Mouse (Mus musculus): ENCODE results near the gene Eogt. TPM values are rescaled to one million over a fixed set of nuclear protein-coding genes. Genes with fewer than 3 reads are reported as not detected.
A peak's percentile ranks its signal among the peaks of the same experiment; 100 is the strongest.

Gene Eogt
- polyA plus RNA-seq, 1 experiment, result 15.8 TPM

- TF ChIP-seq POLR2A (IDR thresholded peaks at IDR 0.05; ENCODE audit: borderline replicate concordance, extremely low read depth, insufficient read depth, insufficient read length, poor library complexity, severe bottlenecking) (no peak), CTCF (IDR thresholded peaks at IDR 0.05; ENCODE audit: borderline replicate concordance, extremely low read depth, insufficient read depth, insufficient read length) (peak; percentile 60)
- DNase-seq (ENCODE audit: low read depth), result peak; percentile 20
These were observed 44.6 kb downstream of the Eogt start for GRCm38 (mm10) chr6:97104264-97104852.

DNA sequence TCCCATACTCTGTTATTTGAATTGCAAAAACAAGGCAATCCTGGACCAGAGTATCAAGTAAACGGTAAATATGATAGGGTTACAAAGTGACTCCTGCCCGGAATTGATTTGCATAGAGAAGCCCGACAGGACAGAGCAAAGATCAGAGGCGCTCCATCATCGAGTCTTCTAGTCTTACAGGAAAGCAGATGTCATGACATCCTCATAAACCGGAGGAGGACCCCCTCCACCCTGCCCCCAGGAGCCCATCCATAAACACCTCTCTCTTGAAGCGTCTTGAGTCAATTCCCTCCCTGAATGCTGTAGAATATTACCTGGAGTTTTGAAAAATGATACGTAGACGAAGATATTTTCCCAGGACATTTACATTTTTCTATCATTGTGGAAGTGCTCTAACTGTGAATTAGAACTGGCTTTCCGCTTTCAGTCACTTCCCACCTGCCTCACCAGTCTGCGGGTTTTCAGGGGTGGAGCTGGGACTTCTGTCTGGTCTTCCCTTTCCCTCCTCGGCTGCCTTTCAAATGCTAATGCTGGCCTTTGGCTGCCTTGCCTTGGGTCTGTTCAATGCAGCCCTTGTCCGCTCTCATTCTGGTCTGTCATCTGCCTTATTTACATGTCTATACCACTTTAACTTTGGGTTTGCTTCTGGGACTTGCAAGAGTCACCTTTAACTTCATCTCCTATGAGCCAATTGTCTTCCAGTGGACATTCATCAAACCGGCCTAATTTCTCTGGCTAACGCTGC lies 46.9 kb downstream of the Eogt start:
- peak; percentile 74 for DNase-seq (ENCODE audit: low read depth)
- no peak for TF ChIP-seq POLR2A (IDR thresholded peaks at IDR 0.05; ENCODE audit: borderline replicate concordance, extremely low read depth, insufficient read depth, insufficient read length, poor library complexity, severe bottlenecking)

GRCm38 (mm10) chr6:97101190-97101957 lies 47.6 kb downstream of the Eogt start:
- no peak for DNase-seq (ENCODE audit: low read depth)

DNA sequence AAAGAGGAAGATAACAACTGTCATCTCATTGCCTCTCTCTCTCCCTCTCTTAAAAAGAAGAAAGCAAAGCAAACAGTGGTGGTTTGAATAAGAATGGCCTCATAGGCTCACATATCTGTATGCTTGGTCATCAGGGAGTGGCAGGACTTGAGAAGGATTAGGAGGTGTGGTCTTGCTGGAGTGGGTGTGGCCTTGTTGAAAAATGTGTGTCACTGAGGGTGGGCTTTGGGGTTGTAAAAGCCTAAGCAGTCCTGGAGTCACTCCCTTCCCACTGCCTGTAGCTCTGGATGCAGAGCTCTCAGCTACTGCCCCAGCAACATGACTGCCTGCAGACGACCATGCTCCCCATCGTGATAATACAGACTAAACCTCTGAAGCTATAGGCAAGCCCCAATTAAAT lies 66.6 kb downstream of the Eogt start:
- no peak for DNase-seq (ENCODE audit: low read depth)
- TF ChIP-seq CTCF (IDR thresholded peaks at IDR 0.05; ENCODE audit: borderline replicate concordance, extremely low read depth, insufficient read depth, insufficient read length), result no peak

More at GRCm38 (mm10) chr6:97101190-97101957, 47.6 kb downstream of the Eogt start:
- TF ChIP-seq POLR2A (IDR thresholded peaks at IDR 0.05; ENCODE audit: borderline replicate concordance, extremely low read depth, insufficient read depth, insufficient read length, poor library complexity, severe bottlenecking) (no peak), CTCF (IDR thresholded peaks at IDR 0.05; ENCODE audit: borderline replicate concordance, extremely low read depth, insufficient read depth, insufficient read length) (no peak)

DNA sequence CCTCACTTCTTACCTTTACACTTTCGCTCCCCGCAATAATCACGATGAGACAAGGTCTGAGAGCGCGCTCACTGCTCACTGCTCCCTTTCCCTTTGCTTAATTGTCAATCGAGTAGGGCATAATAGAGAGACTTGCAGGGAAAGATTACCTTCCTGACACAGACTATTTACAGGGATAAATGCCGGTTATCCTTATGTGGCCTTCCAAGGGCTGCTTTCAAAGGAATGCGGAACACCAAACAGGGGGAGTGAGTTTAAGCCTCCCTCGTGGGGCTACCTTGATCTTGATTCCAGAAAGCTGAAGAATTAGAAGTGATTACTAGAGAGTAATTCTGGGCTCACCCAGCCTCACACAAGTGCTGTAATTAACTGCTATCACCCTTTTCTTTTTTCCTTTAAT lies 69.0 kb downstream of the Eogt start:
- DNase-seq (ENCODE audit: low read depth), result peak; percentile 59
- TF ChIP-seq CTCF (IDR thresholded peaks at IDR 0.05; ENCODE audit: borderline replicate concordance, extremely low read depth, insufficient read depth, insufficient read length) (no peak), POLR2A (IDR thresholded peaks at IDR 0.05; ENCODE audit: borderline replicate concordance, extremely low read depth, insufficient read depth, insufficient read length, poor library complexity, severe bottlenecking) (no peak)

DNA sequence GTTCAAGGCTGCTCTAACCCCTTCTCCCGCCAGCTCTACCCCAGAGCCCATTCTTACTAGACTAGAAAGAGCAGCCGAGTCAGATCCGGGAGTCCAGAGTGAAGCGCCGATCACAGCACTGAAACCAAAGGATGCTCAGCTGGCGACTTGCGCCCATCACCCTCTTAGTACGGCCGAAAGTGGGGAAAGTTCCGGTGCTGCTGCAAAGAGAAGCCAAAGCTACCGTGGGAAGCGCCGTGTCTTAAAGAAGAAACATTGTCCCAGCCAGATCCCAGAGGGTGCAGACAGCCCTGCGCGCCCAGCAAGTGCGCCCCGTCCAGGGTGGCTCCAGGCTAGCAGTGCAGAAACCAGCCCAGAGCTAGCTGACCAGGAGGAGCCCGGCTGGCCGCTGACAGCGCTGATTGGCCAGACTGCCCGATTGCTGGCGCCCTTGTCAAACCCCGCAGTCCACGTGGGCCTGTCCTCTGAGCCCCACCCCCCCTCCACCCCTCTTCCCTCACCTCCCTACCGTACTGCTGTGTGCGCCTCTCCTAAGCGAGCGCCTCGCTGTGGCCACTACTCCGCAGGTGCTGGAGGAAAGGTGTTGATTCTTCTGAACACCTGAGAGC lies 88.8 kb downstream of the Eogt start, which contains the start of gene Fam19a4:
TSS of gene Fam19a4 (minus strand) at position 340 of the 608 bp plus-strand sequence.
- TF ChIP-seq POLR2A (IDR thresholded peaks at IDR 0.05; ENCODE audit: borderline replicate concordance, extremely low read depth, insufficient read depth, insufficient read length, poor library complexity, severe bottlenecking) (no peak), CTCF (IDR thresholded peaks at IDR 0.05; ENCODE audit: borderline replicate concordance, extremely low read depth, insufficient read depth, insufficient read length) (no peak)
- DNase-seq (ENCODE audit: low read depth), result peak; percentile 69

Other genes with a start within 250 kb of the Eogt start
- 1.4 and 2.3 TPM in 2 replicates for gene Fam19a4, start 88.8 kb downstream of the Eogt start, polyA plus RNA-seq (2012; rRNA removed)
- gene Tmf1, start 29.9 kb upstream of the Eogt start, polyA plus RNA-seq (2012; rRNA removed), result 3.0 and 8.4 TPM in 2 replicates
- gene Uba3, start 56.5 kb upstream of the Eogt start, polyA plus RNA-seq (2012; rRNA removed), result 71.3 and 84.4 TPM in 2 replicates
- 111 and 125 TPM in 2 replicates for gene Arl6ip5, start 61.5 kb upstream of the Eogt start, polyA plus RNA-seq (2012; rRNA removed)
- 0.05 and 0.09 TPM in 2 replicates for gene Lmod3, start 103.6 kb upstream of the Eogt start, polyA plus RNA-seq (2012; rRNA removed)

All from brain, embryonic 14.5 days (tissue).